Mouse (Mus musculus): ENCODE measurements at regions not wholly inside any gene's neighbourhood (a gene's known extent, or its start where the extent isn't known, plus 50 kb on each side); places are given as distances from the start of the nearest gene placed in this dataset.
A peak's percentile ranks its signal among the peaks of the same experiment; 100 is the strongest.

- Histone ChIP-seq H3K9ac (replicated peaks; ENCODE audit: low read depth, low read length) (no peak overlapping the region), H3K9me3 (ENCODE audit: control insufficient read depth, low read length) (no peaks in the 10 kb centered on the region), H3K4me3 (replicated peaks; ENCODE audit: low read length) (no peak overlapping the region), H3K36me3 (ENCODE audit: control insufficient read depth, insufficient read depth) (no peaks in the 10 kb centered on the region), H3K4me2 (ENCODE audit: low read length) (no peak overlapping the region), H3K27me3 (replicated peaks; ENCODE audit: control insufficient read depth, insufficient read depth, low read length) (no peaks in the 10 kb centered on the region), H3K27ac (ENCODE audit: low read length) (no peak overlapping the region), H3K4me1 (replicated peaks; ENCODE audit: control insufficient read depth, insufficient read depth, low read length) (no peaks in the 10 kb centered on the region)
- ATAC-seq: no peak
- WGBS: 74% methylated on average over 3 of the region's 3 CpGs
Measured at GRCm38 (mm10) chr11:26793928-26794628, 200.3 kb upstream of the Vrk2 start.

GRCm38 (mm10) chr11:26789281-26789680 is 195.5 kb upstream of the Vrk2 start:
- ATAC-seq: no peak

GRCm38 (mm10) chr11:26785164-26785563 is 191.4 kb upstream of the Vrk2 start:
- H3K27me3 ChIP-seq (replicated peaks; ENCODE audit: control insufficient read depth, insufficient read depth, low read length): no peaks in the 10 kb centered on the region
- H3K27ac ChIP-seq (ENCODE audit: low read length): no peak overlapping the region
- ATAC-seq: peak; percentile 90
- no peak overlapping the region for H3K9ac ChIP-seq (replicated peaks; ENCODE audit: low read depth, low read length)
- no peak overlapping the region for H3K4me2 ChIP-seq (ENCODE audit: low read length)
- 28% methylated on average over 1 of the region's 1 CpGs for WGBS
- H3K36me3 ChIP-seq (ENCODE audit: control insufficient read depth, insufficient read depth): no peaks in the 10 kb centered on the region
- no peak overlapping the region for H3K4me3 ChIP-seq (replicated peaks; ENCODE audit: low read length)
- H3K4me1 ChIP-seq (replicated peaks; ENCODE audit: control insufficient read depth, insufficient read depth, low read length): no peaks in the 10 kb centered on the region
- H3K9me3 ChIP-seq (ENCODE audit: control insufficient read depth, low read length): no peaks in the 10 kb centered on the region

More at GRCm38 (mm10) chr11:26789281-26789680, 195.5 kb upstream of the Vrk2 start:
- Histone ChIP-seq H3K9me3 (ENCODE audit: control insufficient read depth, low read length) (no peaks in the 10 kb centered on the region), H3K36me3 (ENCODE audit: control insufficient read depth, insufficient read depth) (no peaks in the 10 kb centered on the region), H3K4me2 (ENCODE audit: low read length) (no peak overlapping the region), H3K4me3 (replicated peaks; ENCODE audit: low read length) (no peak overlapping the region), H3K27me3 (replicated peaks; ENCODE audit: control insufficient read depth, insufficient read depth, low read length) (no peaks in the 10 kb centered on the region), H3K4me1 (replicated peaks; ENCODE audit: control insufficient read depth, insufficient read depth, low read length) (no peaks in the 10 kb centered on the region), H3K27ac (ENCODE audit: low read length) (no peak overlapping the region), H3K9ac (replicated peaks; ENCODE audit: low read depth, low read length) (no peak overlapping the region)
- 68% methylated on average over 2 of the region's 2 CpGs for WGBS

GRCm38 (mm10) chr11:26773122-26773796 is 179.5 kb upstream of the Vrk2 start:
- no peaks in the 10 kb centered on the region for H3K27me3 ChIP-seq (replicated peaks; ENCODE audit: control insufficient read depth, insufficient read depth, low read length)
- H3K4me2 ChIP-seq (ENCODE audit: low read length): no peak overlapping the region
- no peaks in the 10 kb centered on the region for H3K9me3 ChIP-seq (ENCODE audit: control insufficient read depth, low read length)
- H3K36me3 ChIP-seq (ENCODE audit: control insufficient read depth, insufficient read depth): no peaks in the 10 kb centered on the region
- 21% methylated on average over 3 of the region's 3 CpGs for WGBS
- H3K4me3 ChIP-seq (replicated peaks; ENCODE audit: low read length): no peak overlapping the region
- ATAC-seq: peak; percentile 64; the same call in 1 of the 2 replicates
- no peak overlapping the region for H3K9ac ChIP-seq (replicated peaks; ENCODE audit: low read depth, low read length)
- peak overlapping the region; percentile 31 for H3K27ac ChIP-seq (ENCODE audit: low read length)
- H3K4me1 ChIP-seq (replicated peaks; ENCODE audit: control insufficient read depth, insufficient read depth, low read length): peaks cover 5% of the 10 kb centered on the region; the same call in 1 of the 2 replicates

- no peak overlapping the region for H3K4me3 ChIP-seq (replicated peaks; ENCODE audit: low read length)
- 93% methylated on average over 3 of the region's 3 CpGs for WGBS
- H3K4me1 ChIP-seq (replicated peaks; ENCODE audit: control insufficient read depth, insufficient read depth, low read length): no peaks in the 10 kb centered on the region
- H3K9me3 ChIP-seq (ENCODE audit: control insufficient read depth, low read length): no peaks in the 10 kb centered on the region
- H3K27me3 ChIP-seq (replicated peaks; ENCODE audit: control insufficient read depth, insufficient read depth, low read length): no peaks in the 10 kb centered on the region
- H3K27ac ChIP-seq (ENCODE audit: low read length): no peak overlapping the region
- no peak overlapping the region for H3K9ac ChIP-seq (replicated peaks; ENCODE audit: low read depth, low read length)
- ATAC-seq: no peak
- no peaks in the 10 kb centered on the region for H3K36me3 ChIP-seq (ENCODE audit: control insufficient read depth, insufficient read depth)
- no peak overlapping the region for H3K4me2 ChIP-seq (ENCODE audit: low read length)
Measured at GRCm38 (mm10) chr11:26755576-26755975, 161.8 kb upstream of the Vrk2 start.

DNA sequence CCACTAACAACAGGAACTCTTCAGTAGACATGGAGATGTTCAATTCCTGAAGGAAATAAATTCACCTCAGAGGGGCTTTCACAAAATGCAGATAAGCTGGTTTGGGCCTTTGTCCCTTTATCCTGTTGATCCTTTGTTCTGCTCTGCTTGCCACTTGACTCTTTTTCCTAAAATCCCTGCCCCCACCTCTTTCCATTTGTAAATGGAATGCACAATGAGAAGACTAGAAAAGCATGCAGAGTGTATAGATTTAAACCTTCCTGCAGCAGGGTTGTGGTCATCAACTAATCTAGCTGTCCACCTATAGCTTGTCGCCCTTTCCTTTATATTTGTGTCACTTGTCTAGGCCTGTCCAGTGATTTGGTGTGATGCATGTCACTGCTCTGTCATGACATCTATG is 159.8 kb upstream of the Vrk2 start:
- 34% methylated on average over 1 of the region's 1 CpGs for WGBS
- H3K9me3 ChIP-seq (ENCODE audit: control insufficient read depth, low read length): no peaks in the 10 kb centered on the region
- no peak overlapping the region for H3K4me3 ChIP-seq (replicated peaks; ENCODE audit: low read length)
- H3K36me3 ChIP-seq (ENCODE audit: control insufficient read depth, insufficient read depth): no peaks in the 10 kb centered on the region
- H3K4me1 ChIP-seq (replicated peaks; ENCODE audit: control insufficient read depth, insufficient read depth, low read length): no peaks in the 10 kb centered on the region
- no peak overlapping the region for H3K9ac ChIP-seq (replicated peaks; ENCODE audit: low read depth, low read length)
- no peak for ATAC-seq
- no peak overlapping the region for H3K27ac ChIP-seq (ENCODE audit: low read length)
- H3K27me3 ChIP-seq (replicated peaks; ENCODE audit: control insufficient read depth, insufficient read depth, low read length): no peaks in the 10 kb centered on the region
- no peak overlapping the region for H3K4me2 ChIP-seq (ENCODE audit: low read length)

- H3K9ac ChIP-seq (replicated peaks; ENCODE audit: low read depth, low read length): no peak overlapping the region
- H3K27ac ChIP-seq (ENCODE audit: low read length): no peak overlapping the region
- no peak overlapping the region for H3K4me2 ChIP-seq (ENCODE audit: low read length)
- no peak for ATAC-seq
- no peak overlapping the region for H3K4me3 ChIP-seq (replicated peaks; ENCODE audit: low read length)
- no peaks in the 10 kb centered on the region for H3K27me3 ChIP-seq (replicated peaks; ENCODE audit: control insufficient read depth, insufficient read depth, low read length)
- H3K4me1 ChIP-seq (replicated peaks; ENCODE audit: control insufficient read depth, insufficient read depth, low read length): no peaks in the 10 kb centered on the region
- H3K36me3 ChIP-seq (ENCODE audit: control insufficient read depth, insufficient read depth): no peaks in the 10 kb centered on the region
- no peaks in the 10 kb centered on the region for H3K9me3 ChIP-seq (ENCODE audit: control insufficient read depth, low read length)
- 98% methylated on average over 1 of the region's 1 CpGs for WGBS
Measured at GRCm38 (mm10) chr11:26742235-26742634, 148.4 kb upstream of the Vrk2 start.

DNA sequence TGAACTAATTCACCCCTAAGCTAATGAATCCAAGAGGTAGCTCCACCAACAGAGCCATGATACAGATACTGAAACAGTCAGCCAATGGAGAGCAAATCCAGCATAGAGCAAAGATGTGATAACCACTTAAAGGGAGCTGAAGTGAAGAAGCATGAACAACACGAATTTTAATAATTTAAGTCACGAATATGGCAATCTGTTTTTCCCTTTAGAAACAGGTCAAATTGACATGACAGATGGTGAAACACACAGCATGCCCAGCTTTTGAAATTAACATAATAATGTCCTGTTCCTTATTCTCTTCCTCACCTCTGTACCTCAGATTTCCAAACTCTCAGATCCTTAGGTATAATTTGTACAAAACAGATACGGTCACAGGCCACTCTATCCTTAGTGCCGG is 145.9 kb upstream of the Vrk2 start:
- peak overlapping the region; percentile 33; the same call in 1 of the 2 replicates for H3K27ac ChIP-seq (ENCODE audit: low read length)
- H3K9me3 ChIP-seq (ENCODE audit: control insufficient read depth, low read length): no peaks in the 10 kb centered on the region
- ATAC-seq: peak; percentile 76
- no peak overlapping the region for H3K4me3 ChIP-seq (replicated peaks; ENCODE audit: low read length)
- no peaks in the 10 kb centered on the region for H3K4me1 ChIP-seq (replicated peaks; ENCODE audit: control insufficient read depth, insufficient read depth, low read length)
- WGBS: 47% methylated on average over 4 of the region's 4 CpGs
- H3K36me3 ChIP-seq (ENCODE audit: control insufficient read depth, insufficient read depth): no peaks in the 10 kb centered on the region
- no peak overlapping the region for H3K9ac ChIP-seq (replicated peaks; ENCODE audit: low read depth, low read length)
- H3K4me2 ChIP-seq (ENCODE audit: low read length): no peak overlapping the region
- no peaks in the 10 kb centered on the region for H3K27me3 ChIP-seq (replicated peaks; ENCODE audit: control insufficient read depth, insufficient read depth, low read length)

- Histone ChIP-seq H3K4me3 (replicated peaks; ENCODE audit: low read length) (no peak overlapping the region), H3K27me3 (replicated peaks; ENCODE audit: control insufficient read depth, insufficient read depth, low read length) (no peaks in the 10 kb centered on the region), H3K9ac (replicated peaks; ENCODE audit: low read depth, low read length) (no peak overlapping the region), H3K4me1 (replicated peaks; ENCODE audit: control insufficient read depth, insufficient read depth, low read length) (peaks cover 7% of the 10 kb centered on the region; the same call in 1 of the 2 replicates), H3K27ac (ENCODE audit: low read length) (no peak overlapping the region), H3K9me3 (ENCODE audit: control insufficient read depth, low read length) (no peaks in the 10 kb centered on the region), H3K36me3 (ENCODE audit: control insufficient read depth, insufficient read depth) (no peaks in the 10 kb centered on the region), H3K4me2 (ENCODE audit: low read length) (no peak overlapping the region)
- 28% methylated on average over 1 of the region's 1 CpGs for WGBS
- ATAC-seq: peak; percentile 59; the same call in 1 of the 2 replicates
Measured at GRCm38 (mm10) chr11:26726969-26727368, 133.2 kb upstream of the Vrk2 start.
